In genomic region chr10:59629506-59629782, GRCm38 (mm10) we compare ENCODE assay signal across 40 mouse cellular contexts. TPM values are rescaled to one million over a fixed set of nuclear protein-coding genes. Genes with fewer than 3 reads are reported as not detected.
A peak's percentile ranks its signal among the peaks of the same experiment; 100 is the strongest.
DNase-seq lines count a peak whose midpoint lies in the region; ATAC-seq and TF ChIP-seq lines count a peak whose summit lies in the region.
"Had no signal": no experiment of that assay in that cellular context is flagged by ENCODE, and none has a peak within 500 bp of the region (broad histone marks: within the 10 kb centered on the region; RNA-seq: fewer than 3 reads in every experiment).

No protein-coding gene starts in this region.

- H3K27me3 ChIP-seq in forebrain, postnatal 0 days (ENCODE audit: insufficient read depth, low read length): no peaks in the 10 kb centered on the region
- no peaks in the 10 kb centered on the region for H3K27me3 ChIP-seq in forebrain, embryonic 10.5 days (ENCODE audit: poor library complexity, severe bottlenecking)
- no peaks in the 10 kb centered on the region for H3K27me3 ChIP-seq in neural tube, embryonic 15.5 days (replicated peaks)
- no peaks in the 10 kb centered on the region for H3K27me3 ChIP-seq in stomach, embryonic 14.5 days (ENCODE audit: control insufficient read depth, insufficient read depth, low read length)
- H3K27me3 ChIP-seq: embryonic facial prominence, embryonic 13.5 days; forebrain, embryonic 13.5 days; heart, embryonic 12.5 days; hindbrain, embryonic 15.5 days; kidney, embryonic 15.5 days; limb, embryonic 13.5 days; lung, embryonic 15.5 days; Patski had no signal

- H3K27ac ChIP-seq in forebrain, postnatal 0 days (ENCODE audit: low read depth, low read length): peak overlapping the region; percentile 54
- no peak overlapping the region for H3K27ac ChIP-seq in forebrain, embryonic 10.5 days
- 0 out of 2 replicates have a peak overlapping the region, but pooled peaks have one; percentile 4 for H3K27ac ChIP-seq in neural tube, embryonic 15.5 days (replicated peaks)
- H3K27ac ChIP-seq in stomach, embryonic 14.5 days (ENCODE audit: low read length): peak overlapping the region; percentile 44; the same call in 1 of the 2 replicates
- H3K27ac ChIP-seq: embryonic facial prominence, embryonic 13.5 days; kidney, embryonic 15.5 days; lung, embryonic 15.5 days had no signal

- H3K4me3 ChIP-seq in forebrain, postnatal 0 days (ENCODE audit: low read depth, low read length): no peak overlapping the region
- H3K4me3 ChIP-seq in forebrain, embryonic 10.5 days: no peak overlapping the region
- H3K4me3 ChIP-seq in neural tube, embryonic 15.5 days (replicated peaks): no peak overlapping the region
- H3K4me3 ChIP-seq in stomach, embryonic 14.5 days (ENCODE audit: low read depth, low read length): no peak overlapping the region
- H3K4me3 ChIP-seq: embryonic facial prominence, embryonic 13.5 days; erythroblast, embryonic 14.5 days; forebrain, embryonic 13.5 days; heart, embryonic 12.5 days; hindbrain, embryonic 15.5 days; kidney, embryonic 15.5 days; limb, embryonic 13.5 days; lung, embryonic 15.5 days had no signal

- no peak overlapping the region for H3K9ac ChIP-seq in forebrain, postnatal 0 days
- H3K9ac ChIP-seq in neural tube, embryonic 15.5 days (replicated peaks): no peak overlapping the region
- no peak overlapping the region for H3K9ac ChIP-seq in stomach, embryonic 14.5 days (replicated peaks; ENCODE audit: low read depth, low read length)
- H3K9ac ChIP-seq: embryonic facial prominence, embryonic 13.5 days; forebrain, embryonic 13.5 days; heart, embryonic 12.5 days; hindbrain, embryonic 15.5 days; kidney, embryonic 15.5 days; limb, embryonic 13.5 days; lung, embryonic 15.5 days had no signal

- intact Hi-C loops in heart, postnatal 14 days (cut with DNase I): no loop called here

- H3K4me2 ChIP-seq in forebrain, postnatal 0 days (ENCODE audit: low read depth): no peak overlapping the region
- no peak overlapping the region for H3K4me2 ChIP-seq in neural tube, embryonic 15.5 days
- no peak overlapping the region for H3K4me2 ChIP-seq in stomach, embryonic 14.5 days (replicated peaks; ENCODE audit: low read depth, low read length)
- H3K4me2 ChIP-seq: embryonic facial prominence, embryonic 13.5 days; forebrain, embryonic 13.5 days; heart, embryonic 12.5 days; hindbrain, embryonic 15.5 days; kidney, embryonic 15.5 days; limb, embryonic 13.5 days; liver, embryonic 11.5 days; lung, embryonic 15.5 days; midbrain, embryonic 11.5 days had no signal

- no peak for TF ChIP-seq CTCF in forebrain, postnatal 0 days (IDR thresholded peaks at IDR 0.05; ENCODE audit: low read depth)

- H3K9me3 ChIP-seq in forebrain, postnatal 0 days (ENCODE audit: low read length): no peaks in the 10 kb centered on the region
- H3K9me3 ChIP-seq in forebrain, embryonic 10.5 days: no peaks in the 10 kb centered on the region
- H3K9me3 ChIP-seq in neural tube, embryonic 15.5 days (replicated peaks): no peaks in the 10 kb centered on the region
- H3K9me3 ChIP-seq in stomach, embryonic 14.5 days (ENCODE audit: control insufficient read depth, low read depth, low read length): no peaks in the 10 kb centered on the region
- H3K9me3 ChIP-seq: embryonic facial prominence, embryonic 13.5 days; forebrain, embryonic 13.5 days; hindbrain, embryonic 15.5 days; kidney, embryonic 15.5 days; limb, embryonic 13.5 days; lung, embryonic 15.5 days had no signal

- no peaks in the 10 kb centered on the region; the same call in 1 of the 2 replicates for H3K4me1 ChIP-seq in forebrain, postnatal 0 days (ENCODE audit: insufficient read depth)
- H3K4me1 ChIP-seq in forebrain, embryonic 10.5 days: peaks cover 22% of the 10 kb centered on the region
- H3K4me1 ChIP-seq in neural tube, embryonic 15.5 days: 0 out of 2 replicates have a peak, but pooled peaks cover 4% of the 10 kb centered on the region
- no peaks in the 10 kb centered on the region for H3K4me1 ChIP-seq in stomach, embryonic 14.5 days (ENCODE audit: control insufficient read depth, insufficient read depth, low read length)
- H3K4me1 ChIP-seq: embryonic facial prominence, embryonic 13.5 days; heart, embryonic 12.5 days; hindbrain, embryonic 15.5 days; kidney, embryonic 15.5 days; lung, embryonic 15.5 days had no signal

- 70% methylated on average over 4 of the region's 4 CpGs for WGBS in forebrain, postnatal 0 days
- WGBS in forebrain, embryonic 10.5 days: 83% methylated on average over 4 of the region's 4 CpGs
- 79% methylated on average over 4 of the region's 4 CpGs for WGBS in neural tube, embryonic 15.5 days
- WGBS in stomach, embryonic 14.5 days: 64% methylated on average over 4 of the region's 4 CpGs

- H3K36me3 ChIP-seq in forebrain, postnatal 0 days (ENCODE audit: insufficient read depth): no peaks in the 10 kb centered on the region
- no peaks in the 10 kb centered on the region for H3K36me3 ChIP-seq in forebrain, embryonic 10.5 days (replicated peaks)
- H3K36me3 ChIP-seq in neural tube, embryonic 15.5 days: no peaks in the 10 kb centered on the region
- no peaks in the 10 kb centered on the region for H3K36me3 ChIP-seq in stomach, embryonic 14.5 days (ENCODE audit: control insufficient read depth, insufficient read depth, low read length)
- H3K36me3 ChIP-seq: embryonic facial prominence, embryonic 13.5 days; heart, embryonic 12.5 days; hindbrain, embryonic 15.5 days; kidney, embryonic 15.5 days; limb, embryonic 13.5 days; lung, embryonic 15.5 days had no signal

- no peak for DNase-seq in forebrain, postnatal 0 days
- DNase-seq in forebrain, embryonic 10.5 days (ENCODE audit: extremely low spot score, low spot score): no peak
- no peak for DNase-seq in neural tube, embryonic 10.5 days (ENCODE audit: extremely low spot score, low spot score)
- DNase-seq in thymus, postnatal 10 days (ENCODE audit: low spot score in 2 of 2): no peak
- no peak for DNase-seq in heart, postnatal 14 days
- DNase-seq: adrenal gland, postnatal 10 days; cerebellum, adult 9-10 months; embryo, embryonic 11 days; gastrocnemius, postnatal 25 days; heart, adult 18-20 months; kidney, adult 11 months; kidney, postnatal 25 days; right cerebral cortex, adult 18-20 months; right cerebral cortex, postnatal 4 days; thymus, adult 18-20 months; thymus, postnatal 4 days had no signal

- ATAC-seq in forebrain, postnatal 0 days: no peak
- ATAC-seq in neural tube, embryonic 15.5 days (ENCODE audit: low FRiP score): no peak
- no peak for ATAC-seq in stomach, embryonic 14.5 days (ENCODE audit: insufficient number of reproducible peaks, insufficient read depth, low FRiP score, low read depth)
- ATAC-seq: forebrain, embryonic 13.5 days; Patski had no signal

RNA-seq across cellular contexts. Expression of gene Mcu, which starts 13.0 kb away (rescaled TPM):
- 41.0 and 47.9 TPM in 2 replicates for total RNA-seq in forebrain, postnatal 0 days (2014; rRNA removed)
- 51.4 and 58.0 TPM in 2 replicates for polyA plus RNA-seq in forebrain, postnatal 0 days (2015; fragmentation: Nextera tagmentation; extraction: Ambion mirVana)
- 19.0 and 19.1 TPM in 2 replicates for polyA plus RNA-seq in forebrain, embryonic 10.5 days (2016; fragmentation: Nextera tagmentation; extraction: Ambion mirVana)
- 49.2 and 51.7 TPM in 2 replicates for polyA plus RNA-seq in neural tube, embryonic 15.5 days (2015; fragmentation: Nextera tagmentation; extraction: Ambion mirVana)
- 60.4 and 66.4 TPM in 2 replicates for polyA plus RNA-seq in stomach, embryonic 14.5 days (2014; fragmentation: Nextera tagmentation; extraction: Ambion mirVana)
- 10 to 100 TPM; 22.0 to 22.8 TPM for total RNA-seq in heart, postnatal 14 days (2021)

RNA-seq across cellular contexts. Expression of gene Gm10322, which starts 13.6 kb away (rescaled TPM):
- total RNA-seq in forebrain, postnatal 0 days (2014; rRNA removed): not detected in 2 replicates
- polyA plus RNA-seq in forebrain, postnatal 0 days (2015; fragmentation: Nextera tagmentation; extraction: Ambion mirVana): not detected in 2 replicates
- not detected in 2 replicates for polyA plus RNA-seq in forebrain, embryonic 10.5 days (2016; fragmentation: Nextera tagmentation; extraction: Ambion mirVana)
- polyA plus RNA-seq in neural tube, embryonic 15.5 days (2015; fragmentation: Nextera tagmentation; extraction: Ambion mirVana): not detected in 2 replicates
- not detected in 2 replicates for polyA plus RNA-seq in stomach, embryonic 14.5 days (2014; fragmentation: Nextera tagmentation; extraction: Ambion mirVana)
- not detected for total RNA-seq in heart, postnatal 14 days (2021)
- total RNA-seq: adrenal gland, postnatal 10 days; gastrocnemius, adult 18-20 months; gastrocnemius, postnatal 25 days; heart, adult 18-20 months; hematopoietic stem cell, adult 5-6 weeks; layer of hippocampus, adult 18-20 months; layer of hippocampus, postnatal 14 days; left cerebral cortex, adult 8-10 months; left cerebral cortex, postnatal 36 days; megakaryocyte progenitor cell, adult 5-6 weeks; neutrophil, adult 5-6 weeks had no signal
- polyA plus RNA-seq: embryonic facial prominence, embryonic 13.5 days; erythroblast, embryonic 14.5 days; forebrain, embryonic 13.5 days; frontal cortex, adult 2 months; heart, embryonic 12.5 days; heart, postnatal 0 days; hindbrain, embryonic 15.5 days; kidney, embryonic 15.5 days; limb, embryonic 13.5 days; liver, embryonic 11.5 days; liver, embryonic 16.5 days; lung, embryonic 15.5 days; midbrain, embryonic 11.5 days; Patski had no signal
